Mouse (Mus musculus) forebrain, postnatal 0 days (tissue): ENCODE data around the gene Lysmd2. TPM values are rescaled to one million over a fixed set of nuclear protein-coding genes. Genes with fewer than 3 reads are reported as not detected.
A peak's percentile ranks its signal among the peaks of the same experiment; 100 is the strongest.

Experiments used
- ATAC-seq: fragments of 200-750 bp; cut with Nextera tagmentation; 2 replicates; pipeline ENCODE4 v1.8.0; 2017; ENCODE audit warnings: mild to moderate bottlenecking, moderate library complexity
- DNase-seq: peaks from one replicate; pipeline ENCODE4 v3.0.0-alpha.2; 2015
- H3K27ac ChIP-seq: fragments of 300-500 bp; sonication (generic); 2 replicates; pipeline ENCODE4 v1.5.1; 2014; ENCODE audit warnings: low read depth, mild to moderate bottlenecking, antibody characterized with exemption, low read length, moderate library complexity, mixed read lengths
- H3K27me3 ChIP-seq: fragments of 300-500 bp; sonication (generic); 2 replicates; pipeline ENCODE4 v1.6.1; 2014; ENCODE audit warnings: mild to moderate bottlenecking, low read length, mixed read lengths; ENCODE audit not compliant: insufficient read depth
- H3K36me3 ChIP-seq: fragments of 300-500 bp; sonication (generic); 2 replicates; pipeline ENCODE4 v1.6.1; 2014; ENCODE audit warnings: mild to moderate bottlenecking, moderate library complexity; ENCODE audit not compliant: insufficient read depth
- H3K4me1 ChIP-seq: fragments of 300-500 bp; sonication (generic); 2 replicates; pipeline ENCODE4 v1.6.1; 2014; ENCODE audit warnings: antibody characterized with exemption; ENCODE audit not compliant: insufficient read depth
- H3K4me2 ChIP-seq: fragments of 300-500 bp; sonication (generic); 2 replicates; pipeline ENCODE4 v1.6.1; 2014; ENCODE audit warnings: low read depth, mild to moderate bottlenecking, moderate library complexity
- H3K4me3 ChIP-seq: fragments of 300-500 bp; sonication (generic); 2 replicates; pipeline ENCODE4 v1.5.1; 2014; ENCODE audit warnings: low read depth, low read length, mixed read lengths
- H3K9ac ChIP-seq: fragments of 300-500 bp; sonication (generic); 2 replicates; pipeline ENCODE4 v1.6.1; 2014; ENCODE audit warnings: mild to moderate bottlenecking
- H3K9me3 ChIP-seq: fragments of 300-500 bp; sonication (generic); 2 replicates; pipeline ENCODE4 v1.6.1; 2016; ENCODE audit warnings: low read length
- CTCF ChIP-seq: sonication (generic); IDR thresholded peaks from 2 replicates; pipeline ENCODE4 v1.5.1; 2016; ENCODE audit warnings: antibody characterized with exemption, control low read depth, low read depth
- WGBS: fragments of 180-500 bp; shearing (Covaris S2); extraction: QIAGEN DNeasy Blood & Tissue Kit; methylation state at CpG from one replicate; pipeline ENCODE4 v1.1.7; 2014; 5-methylcytosine and 5-hydroxymethylcytosine counted together
- polyA plus RNA-seq: library from polyadenylated mRNA; unstranded; fragments of >200 nt; fragmentation: Nextera tagmentation; extraction: Ambion mirVana; gene quantifications from 2 replicates; pipeline ENCODE4 v1.2.1, GENCODE M21; 2015
- total RNA-seq: library from RNA; depleted of rRNA; stranded (reverse); fragments of >200 nt; gene quantifications from 2 replicates; pipeline ENCODE4 v1.2.3, GENCODE M21; 2014

The Lysmd2 gene
- total and polyA plus RNA-seq, 2 experiments from 2014 or later: 40.8 to 44.7 TPM

GRCm38 (mm10) chr9:75597596-75597995, 27.9 kb upstream of the Lysmd2 start:
- Histone ChIP-seq H3K4me2 (no peak overlapping the region), H3K9ac (no peak overlapping the region), H3K4me1 (0 out of 2 replicates have a peak, but pooled peaks cover 2% of the 10 kb centered on the region), H3K9me3 (no peaks in the 10 kb centered on the region), H3K4me3 (no peak overlapping the region), H3K27me3 (no peaks in the 10 kb centered on the region), H3K27ac (no peak overlapping the region), H3K36me3 (peaks cover 43% of the 10 kb centered on the region)
- DNase-seq (no peak), ATAC-seq (no peak)
- TF ChIP-seq CTCF: no peak
- 80% methylated on average over 4 of the region's 4 CpGs for WGBS

GRCm38 (mm10) chr9:75599191-75599841, 26.2 kb upstream of the Lysmd2 start:
- no peak overlapping the region for H3K4me3 ChIP-seq
- WGBS: 17% methylated on average over 5 of the region's 5 CpGs
- ATAC-seq: peak; percentile 91
- no peak overlapping the region for H3K4me2 ChIP-seq
- no peak overlapping the region for H3K9ac ChIP-seq
- H3K4me1 ChIP-seq: 0 out of 2 replicates have a peak, but pooled peaks cover 2% of the 10 kb centered on the region
- peaks cover 28% of the 10 kb centered on the region for H3K36me3 ChIP-seq
- peak; percentile 78 for DNase-seq
- no peaks in the 10 kb centered on the region for H3K9me3 ChIP-seq
- no peaks in the 10 kb centered on the region for H3K27me3 ChIP-seq
- peak; percentile 52 for TF ChIP-seq CTCF
- H3K27ac ChIP-seq: peak overlapping the region; percentile 35; the same call in 1 of the 2 replicates

- H3K4me3 ChIP-seq: no peak overlapping the region
- H3K9me3 ChIP-seq: no peaks in the 10 kb centered on the region
- TF ChIP-seq CTCF: no peak
- no peak overlapping the region for H3K4me2 ChIP-seq
- 66% methylated on average over 7 of the region's 7 CpGs for WGBS
- H3K36me3 ChIP-seq: peaks cover 23% of the 10 kb centered on the region
- ATAC-seq: no peak
- 0 out of 2 replicates have a peak, but pooled peaks cover 2% of the 10 kb centered on the region for H3K4me1 ChIP-seq
- no peak overlapping the region; the same call in 1 of the 2 replicates for H3K27ac ChIP-seq
- no peaks in the 10 kb centered on the region for H3K27me3 ChIP-seq
- DNase-seq: no peak
- H3K9ac ChIP-seq: no peak overlapping the region
These were observed 25.2 kb upstream of the Lysmd2 start for GRCm38 (mm10) chr9:75600166-75600934.

GRCm38 (mm10) chr9:75601510-75601909, 24.0 kb upstream of the Lysmd2 start:
- Histone ChIP-seq H3K9me3 (no peaks in the 10 kb centered on the region), H3K9ac (no peak overlapping the region), H3K36me3 (peaks cover 17% of the 10 kb centered on the region; the same call in 1 of the 2 replicates), H3K4me1 (0 out of 2 replicates have a peak, but pooled peaks cover 2% of the 10 kb centered on the region), H3K4me3 (no peak overlapping the region), H3K27ac (no peak overlapping the region), H3K4me2 (no peak overlapping the region), H3K27me3 (no peaks in the 10 kb centered on the region)
- no peak for TF ChIP-seq CTCF
- WGBS: 71% methylated on average over 12 of the region's 12 CpGs
- ATAC-seq (no peak), DNase-seq (no peak)

- H3K27ac ChIP-seq: no peak overlapping the region
- ATAC-seq: no peak
- 91% methylated on average over 4 of the region's 4 CpGs for WGBS
These were observed 18.0 kb upstream of the Lysmd2 start for GRCm38 (mm10) chr9:75607496-75607895.

GRCm38 (mm10) chr9:75609505-75609904, 16.0 kb upstream of the Lysmd2 start:
- 23% methylated on average over 1 of the region's 1 CpGs for WGBS
- H3K27ac ChIP-seq: peak overlapping the region; percentile 88; the same call in 1 of the 2 replicates
- no peak for ATAC-seq
- peak; percentile 35 for DNase-seq
- peak overlapping the region; percentile 81 for H3K4me3 ChIP-seq
- H3K36me3 ChIP-seq: peaks cover 7% of the 10 kb centered on the region; the same call in 1 of the 2 replicates
- TF ChIP-seq CTCF: no peak
- no peaks in the 10 kb centered on the region for H3K27me3 ChIP-seq
- peak overlapping the region; percentile 85 for H3K9ac ChIP-seq
- peaks cover 5% of the 10 kb centered on the region; the same call in 1 of the 2 replicates for H3K4me1 ChIP-seq
- H3K9me3 ChIP-seq: no peaks in the 10 kb centered on the region
- H3K4me2 ChIP-seq: peak overlapping the region; percentile 52

More at GRCm38 (mm10) chr9:75607496-75607895, 18.0 kb upstream of the Lysmd2 start:
- Histone ChIP-seq H3K4me3 (no peak overlapping the region), H3K4me2 (no peak overlapping the region), H3K36me3 (peaks cover 10% of the 10 kb centered on the region; the same call in 1 of the 2 replicates), H3K27me3 (no peaks in the 10 kb centered on the region), H3K9ac (no peak overlapping the region), H3K9me3 (no peaks in the 10 kb centered on the region), H3K4me1 (peaks cover 5% of the 10 kb centered on the region; the same call in 1 of the 2 replicates)
- no peak for TF ChIP-seq CTCF
- no peak for DNase-seq
